Mouse (Mus musculus) erythroid progenitor cell, adult 5-6 weeks (primary cell): ENCODE measurements around the gene Olfr398. TPM values are rescaled to one million over a fixed set of nuclear protein-coding genes. Genes with fewer than 3 reads are reported as not detected.

Experiments
- ATAC-seq: replicated peaks from 2 replicates; pipeline ENCODE4 v1.8.0; 2016; ENCODE audit warnings: moderate number of reproducible peaks, mild to moderate bottlenecking, moderate TSS enrichment, inconsistent platforms; ENCODE audit not compliant: poor library complexity, low FRiP score, severe bottlenecking
- total RNA-seq, 2 experiments: library from RNA; stranded (forward) in 1 of 2; stranded (reverse) in 1 of 2; fragments of 150-400 nt in 1 of 2; fragments of 186-747, 209-891 nt in 1 of 2; gene quantifications; 2 replicates each; pipeline versions ENCODE4 v1.2.3 to v1.2.4; 2015 to 2017; ENCODE audit warnings: low replicate concordance in 2 of 2

The Olfr398 gene
- not detected in 2 replicates for total RNA-seq (2015; ENCODE audit: low replicate concordance)
- not detected in 2 replicates for total RNA-seq (2017; ENCODE audit: low replicate concordance)

- ATAC-seq: no peak
These were observed at the start of gene Olfr398 for GRCm38 (mm10) chr11:73990307-73990706. Gene Olfr398, minus strand, starts transcription at chr11:73990407.

GRCm38 (mm10) chr11:73993115-73993514 lies 2.9 kb upstream of the Olfr398 start:
- no peak for ATAC-seq

- ATAC-seq: no peak
These were observed 29.7 kb downstream of the Olfr398 start, which contains the start of gene Olfr397 for GRCm38 (mm10) chr11:73960517-73960916. Gene Olfr397, plus strand, starts transcription at chr11:73960817.

GRCm38 (mm10) chr11:73936377-73936776 lies 53.8 kb downstream of the Olfr398 start, which contains the start of gene Olfr23:
Gene Olfr23, plus strand, starts transcription at chr11:73936677.
- no peak for ATAC-seq

Other genes starting within 250 kb of the Olfr398 start
- not detected in 2 replicates for gene Olfr389, start 209.7 kb downstream of the Olfr398 start, total RNA-seq (2015; ENCODE audit: low replicate concordance)
- gene Olfr389, start 209.7 kb downstream of the Olfr398 start, total RNA-seq (2017; ENCODE audit: low replicate concordance): not detected in 2 replicates
- gene Olfr390, start 207.4 kb downstream of the Olfr398 start, total RNA-seq (2015; ENCODE audit: low replicate concordance): not detected in 2 replicates
- not detected in 2 replicates for gene Olfr390, start 207.4 kb downstream of the Olfr398 start, total RNA-seq (2017; ENCODE audit: low replicate concordance)
- gene Olfr391-ps, start 187.4 kb downstream of the Olfr398 start, total RNA-seq (2015; ENCODE audit: low replicate concordance): not detected in 2 replicates
- gene Olfr391-ps, start 187.4 kb downstream of the Olfr398 start, total RNA-seq (2017; ENCODE audit: low replicate concordance): not detected in 2 replicates
- gene Olfr392, start 173.4 kb downstream of the Olfr398 start, total RNA-seq (2015; ENCODE audit: low replicate concordance): not detected in 2 replicates
- gene Olfr392, start 173.4 kb downstream of the Olfr398 start, total RNA-seq (2017; ENCODE audit: low replicate concordance): not detected in 2 replicates
- gene Olfr393, start 139.0 kb downstream of the Olfr398 start, total RNA-seq (2015; ENCODE audit: low replicate concordance): not detected in 2 replicates
- not detected in 2 replicates for gene Olfr393, start 139.0 kb downstream of the Olfr398 start, total RNA-seq (2017; ENCODE audit: low replicate concordance)
- gene Olfr394, start 99.6 kb downstream of the Olfr398 start, total RNA-seq (2015; ENCODE audit: low replicate concordance): not detected in 2 replicates
- gene Olfr394, start 99.6 kb downstream of the Olfr398 start, total RNA-seq (2017; ENCODE audit: low replicate concordance): under 0.01 TPM in 1 of 2 replicates, not detected in the other
- not detected in 2 replicates for gene Olfr395, start 81.1 kb downstream of the Olfr398 start, total RNA-seq (2015; ENCODE audit: low replicate concordance)
- gene Olfr395, start 81.1 kb downstream of the Olfr398 start, total RNA-seq (2017; ENCODE audit: low replicate concordance): not detected in 2 replicates
- not detected in 2 replicates for gene Olfr23, start 53.7 kb downstream of the Olfr398 start, total RNA-seq (2015; ENCODE audit: low replicate concordance)
- gene Olfr23, start 53.7 kb downstream of the Olfr398 start, total RNA-seq (2017; ENCODE audit: low replicate concordance): not detected in 2 replicates
- gene Olfr397, start 29.6 kb downstream of the Olfr398 start, total RNA-seq (2015; ENCODE audit: low replicate concordance): not detected in 2 replicates
- not detected in 2 replicates for gene Olfr397, start 29.6 kb downstream of the Olfr398 start, total RNA-seq (2017; ENCODE audit: low replicate concordance)
- gene Olfr139, start 66.1 kb upstream of the Olfr398 start, total RNA-seq (2015; ENCODE audit: low replicate concordance): not detected in 2 replicates
- not detected in 2 replicates for gene Olfr139, start 66.1 kb upstream of the Olfr398 start, total RNA-seq (2017; ENCODE audit: low replicate concordance)
- gene Olfr399, start 66.2 kb upstream of the Olfr398 start, total RNA-seq (2015; ENCODE audit: low replicate concordance): not detected in 2 replicates
- not detected in 2 replicates for gene Olfr399, start 66.2 kb upstream of the Olfr398 start, total RNA-seq (2017; ENCODE audit: low replicate concordance)
- not detected in 2 replicates for gene Zfp616, start 79.5 kb upstream of the Olfr398 start, total RNA-seq (2015; ENCODE audit: low replicate concordance)
- gene Zfp616, start 79.5 kb upstream of the Olfr398 start, total RNA-seq (2017; ENCODE audit: low replicate concordance): not detected in 2 replicates
- not detected in 2 replicates for gene Olfr401, start 123.3 kb upstream of the Olfr398 start, total RNA-seq (2015; ENCODE audit: low replicate concordance)
- not detected in 2 replicates for gene Olfr401, start 123.3 kb upstream of the Olfr398 start, total RNA-seq (2017; ENCODE audit: low replicate concordance)
- gene Olfr402, start 163.1 kb upstream of the Olfr398 start, total RNA-seq (2015; ENCODE audit: low replicate concordance): not detected in 2 replicates
- not detected in 2 replicates for gene Olfr402, start 163.1 kb upstream of the Olfr398 start, total RNA-seq (2017; ENCODE audit: low replicate concordance)
- gene Olfr403, start 195.8 kb upstream of the Olfr398 start, total RNA-seq (2015; ENCODE audit: low replicate concordance): not detected in 2 replicates
- not detected in 2 replicates for gene Olfr403, start 195.8 kb upstream of the Olfr398 start, total RNA-seq (2017; ENCODE audit: low replicate concordance)
- gene Olfr43, start 221.0 kb upstream of the Olfr398 start, total RNA-seq (2015; ENCODE audit: low replicate concordance): not detected in 2 replicates
- not detected in 2 replicates for gene Olfr43, start 221.0 kb upstream of the Olfr398 start, total RNA-seq (2017; ENCODE audit: low replicate concordance)